Mouse (Mus musculus): ENCODE results near the gene Zfp322a. TPM values are rescaled to one million over a fixed set of nuclear protein-coding genes. Genes with fewer than 3 reads are reported as not detected.
"Not testable (repeated sequence)": the region's sequence is repeated elsewhere in the genome, so short reads cannot be mapped to it uniquely, and the experiment has no call there.

Gene Zfp322a
- polyA plus RNA-seq, 1 experiment from 2014 or later: 55.1 TPM

DNA sequence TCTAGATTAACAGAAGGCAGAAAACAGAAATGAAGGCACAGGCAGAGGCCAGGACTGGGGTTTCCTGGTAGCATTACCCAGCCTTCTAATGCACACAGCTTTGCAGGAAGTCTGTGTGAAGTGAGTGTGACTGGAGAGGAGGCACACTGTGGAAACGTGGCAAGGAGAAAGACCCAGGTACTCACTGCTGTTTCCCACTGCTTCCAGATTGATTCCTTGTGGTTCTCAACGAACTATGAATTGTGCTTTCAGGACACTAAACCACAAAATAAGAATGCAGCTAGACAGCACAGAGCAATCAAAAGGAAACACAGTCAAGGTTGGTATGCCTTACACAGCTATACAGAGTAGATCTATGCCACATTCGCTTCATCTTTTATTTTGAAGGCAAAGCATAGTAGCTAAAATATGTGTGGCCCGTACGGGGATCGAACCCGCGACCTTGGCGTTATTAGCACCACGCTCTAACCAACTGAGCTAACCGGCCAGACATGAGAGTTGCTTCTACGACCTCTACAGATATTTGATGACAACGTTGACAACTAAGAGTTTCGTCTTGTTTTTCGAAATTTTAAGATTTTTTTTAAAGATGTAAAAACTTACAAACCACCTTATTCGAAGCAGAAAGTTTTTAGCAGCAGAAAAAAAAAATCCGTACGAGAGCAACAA is 60.2 kb downstream of the Zfp322a start:
- H3K9ac ChIP-seq; H3K27ac ChIP-seq; H3K36me3 ChIP-seq (replicated peaks); H3K9me3 ChIP-seq; ATAC-seq (replicated peaks): not testable (repeated sequence)
- Histone ChIP-seq H3K4me2 (peak overlapping the region; percentile 54), H3K4me3 (peak overlapping the region; percentile 31), H3K4me1 (peaks cover 26% of the 10 kb centered on the region), H3K27me3 (replicated peaks) (peaks cover 71% of the 10 kb centered on the region)
- 5% methylated on average over 18 of the region's 18 CpGs for WGBS

DNA sequence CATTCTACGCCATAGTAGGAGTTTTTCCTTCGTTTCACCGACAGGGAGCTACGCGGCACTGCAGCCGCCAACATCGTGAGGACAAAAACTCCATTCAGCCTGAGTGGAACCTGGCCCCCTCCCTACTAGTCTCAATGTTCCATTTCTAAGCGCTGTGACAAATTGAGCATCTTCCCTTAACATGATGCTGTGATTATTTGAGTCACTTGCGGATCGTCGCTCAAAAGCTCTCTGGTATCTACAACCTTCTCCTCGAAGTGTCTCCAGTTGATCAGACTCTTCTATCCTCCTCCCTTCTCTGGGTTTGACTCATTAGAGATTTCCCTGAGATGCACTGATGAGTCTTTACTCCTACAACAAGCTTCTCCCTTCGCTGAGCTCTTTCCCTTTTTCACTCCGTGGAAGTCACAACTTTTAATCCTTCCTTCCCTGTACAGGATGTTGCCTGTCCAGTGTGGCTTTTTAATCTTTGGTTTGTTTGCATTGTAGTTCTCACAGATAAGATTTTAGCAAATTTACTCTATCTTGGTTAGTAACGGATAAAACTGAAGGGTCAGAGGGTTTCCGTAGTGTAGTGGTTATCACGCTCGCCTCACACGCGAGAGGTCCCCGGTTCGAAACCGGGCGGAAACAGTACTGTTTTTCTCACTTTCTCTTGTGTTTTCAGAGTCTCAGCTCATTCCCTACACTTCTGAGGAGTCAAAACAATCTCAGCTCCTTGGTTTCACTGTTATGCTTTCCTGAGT is 61.8 kb downstream of the Zfp322a start:
- H3K36me3 ChIP-seq (replicated peaks): no peaks in the 10 kb centered on the region
- H3K9ac ChIP-seq: no peak overlapping the region
- peaks cover 59% of the 10 kb centered on the region for H3K27me3 ChIP-seq (replicated peaks)

DNA sequence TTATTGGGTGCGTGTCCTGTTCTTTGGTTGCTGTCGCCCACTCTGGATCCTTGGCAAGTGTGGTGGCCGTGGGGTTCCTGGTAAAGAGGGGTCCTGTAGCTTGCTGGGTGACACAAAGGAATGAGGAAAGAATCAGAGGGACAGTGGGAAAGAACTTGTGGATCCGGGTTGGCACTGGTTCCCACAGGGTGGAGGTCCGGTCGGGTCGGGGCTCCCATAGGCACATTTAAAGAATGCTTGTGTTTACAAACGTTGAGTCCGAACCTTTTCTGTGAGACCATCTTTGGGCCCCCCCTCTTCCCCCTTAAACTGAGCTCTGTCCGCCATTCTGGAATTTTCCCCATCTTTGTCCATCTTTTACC is 62.3 kb downstream of the Zfp322a start:
- H3K4me2 ChIP-seq: peak overlapping the region; percentile 32

More for the DNA sequence above, 61.8 kb downstream of the Zfp322a start:
- 2% methylated on average over 24 of the region's 24 CpGs for WGBS
- H3K4me3 ChIP-seq: peak overlapping the region; percentile 25
- peaks cover 13% of the 10 kb centered on the region for H3K4me1 ChIP-seq
- H3K9me3 ChIP-seq: no peaks in the 10 kb centered on the region
- H3K4me2 ChIP-seq: peak overlapping the region; percentile 32
- ATAC-seq (replicated peaks): peak; percentile 58; the same call in 1 of the 2 replicates
- no peak overlapping the region for H3K27ac ChIP-seq

More for the DNA sequence above, 62.3 kb downstream of the Zfp322a start:
- H3K36me3 ChIP-seq (replicated peaks): no peaks in the 10 kb centered on the region
- H3K4me1 ChIP-seq: peaks cover 13% of the 10 kb centered on the region
- no peak overlapping the region for H3K9ac ChIP-seq
- WGBS: 14% methylated on average over 10 of the region's 10 CpGs
- no peaks in the 10 kb centered on the region for H3K9me3 ChIP-seq
- peaks cover 53% of the 10 kb centered on the region for H3K27me3 ChIP-seq (replicated peaks)
- H3K27ac ChIP-seq: no peak overlapping the region
- ATAC-seq (replicated peaks): no peak
- peak overlapping the region; percentile 25 for H3K4me3 ChIP-seq

Other genes starting within 250 kb of the Zfp322a start
- gene Vmn1r218, start 236.1 kb downstream of the Zfp322a start, polyA plus RNA-seq (2015; fragmentation: Nextera tagmentation; extraction: Ambion mirVana): not detected in 2 replicates
- gene Vmn1r219, start 209.9 kb downstream of the Zfp322a start, polyA plus RNA-seq (2015; fragmentation: Nextera tagmentation; extraction: Ambion mirVana): not detected in 2 replicates
- gene Vmn1r220, start 181.2 kb downstream of the Zfp322a start, polyA plus RNA-seq (2015; fragmentation: Nextera tagmentation; extraction: Ambion mirVana): not detected in 2 replicates
- not detected in 2 replicates for gene Vmn1r221, start 155.1 kb downstream of the Zfp322a start, polyA plus RNA-seq (2015; fragmentation: Nextera tagmentation; extraction: Ambion mirVana)
- not detected in 2 replicates for gene Vmn1r222, start 133.3 kb downstream of the Zfp322a start, polyA plus RNA-seq (2015; fragmentation: Nextera tagmentation; extraction: Ambion mirVana)
- not detected in 2 replicates for gene Vmn1r223, start 122.1 kb downstream of the Zfp322a start, polyA plus RNA-seq (2015; fragmentation: Nextera tagmentation; extraction: Ambion mirVana)
- 9.8 and 9.9 TPM in 2 replicates for gene Abt1, start 54.7 kb upstream of the Zfp322a start, polyA plus RNA-seq (2015; fragmentation: Nextera tagmentation; extraction: Ambion mirVana)
- 0.09 and 0.25 TPM in 2 replicates for gene Btn1a1, start 96.7 kb upstream of the Zfp322a start, polyA plus RNA-seq (2015; fragmentation: Nextera tagmentation; extraction: Ambion mirVana)
- not detected in 2 replicates for gene Btn2a2, start 119.6 kb upstream of the Zfp322a start, polyA plus RNA-seq (2015; fragmentation: Nextera tagmentation; extraction: Ambion mirVana)
- 3.3 and 5.1 TPM in 2 replicates for gene Hist1h4h, start 161.8 kb upstream of the Zfp322a start, polyA plus RNA-seq (2015; fragmentation: Nextera tagmentation; extraction: Ambion mirVana)
- gene Hist1h2af, start 164.7 kb upstream of the Zfp322a start, polyA plus RNA-seq (2015; fragmentation: Nextera tagmentation; extraction: Ambion mirVana): 0.69 TPM in 1 of 2 replicates, not detected in the other
- gene Hist1h3g, start 166.2 kb upstream of the Zfp322a start, polyA plus RNA-seq (2015; fragmentation: Nextera tagmentation; extraction: Ambion mirVana): 2.2 TPM in 1 of 2 replicates, not detected in the other
- 0.15 and 0.44 TPM in 2 replicates for gene Hist1h2bh, start 174.2 kb upstream of the Zfp322a start, polyA plus RNA-seq (2015; fragmentation: Nextera tagmentation; extraction: Ambion mirVana)
- gene Hist1h3f, start 174.8 kb upstream of the Zfp322a start, polyA plus RNA-seq (2015; fragmentation: Nextera tagmentation; extraction: Ambion mirVana): 0.27 and 0.32 TPM in 2 replicates
- not detected in 2 replicates for gene Hist1h4f, start 182.4 kb upstream of the Zfp322a start, polyA plus RNA-seq (2015; fragmentation: Nextera tagmentation; extraction: Ambion mirVana)
- gene Hist1h1d, start 184.1 kb upstream of the Zfp322a start, polyA plus RNA-seq (2015; fragmentation: Nextera tagmentation; extraction: Ambion mirVana): 0.14 and 0.15 TPM in 2 replicates
- 1.0 and 1.4 TPM in 2 replicates for gene Hist1h3e, start 193.2 kb upstream of the Zfp322a start, polyA plus RNA-seq (2015; fragmentation: Nextera tagmentation; extraction: Ambion mirVana)
- gene Hist1h2ae, start 202.0 kb upstream of the Zfp322a start, polyA plus RNA-seq (2015; fragmentation: Nextera tagmentation; extraction: Ambion mirVana): 14.8 and 15.4 TPM in 2 replicates
- 2.6 and 4.0 TPM in 2 replicates for gene Hist1h2bg, start 202.2 kb upstream of the Zfp322a start, polyA plus RNA-seq (2015; fragmentation: Nextera tagmentation; extraction: Ambion mirVana)
- gene Hist1h2bf, start 205.0 kb upstream of the Zfp322a start, polyA plus RNA-seq (2015; fragmentation: Nextera tagmentation; extraction: Ambion mirVana): 1.3 and 1.5 TPM in 2 replicates
- gene Hist1h2ad, start 205.2 kb upstream of the Zfp322a start, polyA plus RNA-seq (2015; fragmentation: Nextera tagmentation; extraction: Ambion mirVana): 1.6 TPM in 1 of 2 replicates, not detected in the other
- gene Hist1h3d, start 206.6 kb upstream of the Zfp322a start, polyA plus RNA-seq (2015; fragmentation: Nextera tagmentation; extraction: Ambion mirVana): 0.82 and 1.2 TPM in 2 replicates
- gene Hist1h4d, start 212.4 kb upstream of the Zfp322a start, polyA plus RNA-seq (2015; fragmentation: Nextera tagmentation; extraction: Ambion mirVana): 34.2 and 34.9 TPM in 2 replicates

Measured in midbrain, embryonic 15.5 days (tissue).